Mouse (Mus musculus) cerebellum, adult 18-20 months (tissue): ENCODE results near the gene Hspb6.
A peak's percentile ranks its signal among the peaks of the same experiment; 100 is the strongest.

Experiments
- DNase-seq, 2 experiments: peaks; one replicate each; pipeline ENCODE4 v3.0.0; 2021

The Hspb6 gene

DNA sequence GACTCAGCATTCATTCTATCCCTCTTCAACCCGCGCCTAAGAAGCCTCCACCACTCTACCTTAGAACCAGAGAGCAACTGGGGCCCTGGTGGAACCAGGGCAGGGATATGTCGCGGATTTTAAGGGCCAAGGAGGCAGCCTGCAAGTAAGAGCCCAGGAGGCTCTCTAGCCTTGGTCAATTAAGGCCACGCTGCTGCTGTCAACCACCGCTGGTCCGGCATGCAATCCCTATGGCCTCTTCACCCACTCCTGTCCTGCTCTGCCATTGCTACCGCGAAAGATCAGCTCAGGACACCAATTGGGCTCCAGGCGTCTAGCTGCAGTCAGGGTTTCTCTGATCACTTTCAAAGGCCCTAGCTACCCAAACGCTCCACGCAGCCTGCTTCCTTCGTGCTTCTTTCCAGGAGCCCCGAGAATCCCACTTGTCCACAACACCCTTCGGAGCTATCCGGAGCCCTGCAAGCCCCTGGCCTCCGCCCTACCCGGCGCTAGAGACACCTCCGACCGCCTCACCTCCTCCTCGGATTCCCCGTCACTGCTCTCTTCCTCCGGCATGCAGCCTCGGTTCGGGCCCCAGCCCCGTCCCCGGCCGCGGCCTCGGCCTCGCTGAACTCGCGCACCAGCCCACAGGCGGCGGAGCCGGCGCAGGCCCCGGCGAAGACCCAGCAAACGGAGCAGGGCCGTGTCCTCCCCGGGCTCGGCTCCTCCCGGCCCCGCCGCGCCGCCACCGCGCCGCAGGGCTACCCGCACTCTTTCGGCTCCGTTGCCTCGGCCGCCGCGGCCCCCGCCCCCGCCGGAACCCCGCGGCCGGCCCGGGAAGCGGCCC, 36.1 kb downstream of the Hspb6 start:
- DNase-seq = peak in 1 of 2 experiments; percentile 46

GRCm38 (mm10) chr7:30588676-30589434, 36.9 kb downstream of the Hspb6 start, which contains the start of gene Kmt2b:
Kmt2b (minus strand) TSS chr7:30588726.
- peak; percentile 96 to 98 for DNase-seq

- DNase-seq = peak; percentile 82 to 88
These were observed 37.7 kb downstream of the Hspb6 start for GRCm38 (mm10) chr7:30589435-30590301.

DNA sequence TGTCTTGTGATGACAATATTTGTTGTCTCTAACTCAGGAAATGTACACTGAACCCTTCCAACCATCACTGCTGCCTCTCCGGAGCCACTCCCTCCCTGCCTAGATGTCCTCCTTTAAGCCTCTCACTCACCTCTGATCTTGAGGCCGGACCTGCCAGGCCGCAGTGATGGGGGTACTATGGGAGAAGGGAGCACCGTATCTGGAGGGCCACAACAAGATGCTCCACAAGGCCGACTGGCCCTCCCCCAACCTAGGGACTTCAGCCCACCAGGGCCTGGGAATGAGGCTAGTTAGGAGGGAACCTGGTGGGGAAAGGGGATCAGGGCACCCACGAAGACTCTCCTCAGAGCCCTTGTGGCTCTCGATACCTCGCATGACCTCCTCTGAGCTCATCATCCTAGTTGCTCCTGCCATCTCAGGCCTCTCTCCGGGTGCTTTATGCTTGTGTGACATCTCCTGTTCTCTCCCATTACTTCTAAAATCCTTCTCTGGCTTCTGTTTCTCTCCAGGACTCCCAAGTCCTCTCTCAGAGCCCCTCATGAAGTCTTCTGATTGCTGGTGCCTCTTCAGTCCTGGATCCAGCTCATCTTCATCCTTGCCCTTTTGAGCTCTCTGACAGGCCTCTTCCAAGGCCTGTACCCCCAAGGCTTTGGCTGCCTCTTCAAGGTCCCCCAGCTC, 39.1 kb downstream of the Hspb6 start:
- DNase-seq = no peak

DNA sequence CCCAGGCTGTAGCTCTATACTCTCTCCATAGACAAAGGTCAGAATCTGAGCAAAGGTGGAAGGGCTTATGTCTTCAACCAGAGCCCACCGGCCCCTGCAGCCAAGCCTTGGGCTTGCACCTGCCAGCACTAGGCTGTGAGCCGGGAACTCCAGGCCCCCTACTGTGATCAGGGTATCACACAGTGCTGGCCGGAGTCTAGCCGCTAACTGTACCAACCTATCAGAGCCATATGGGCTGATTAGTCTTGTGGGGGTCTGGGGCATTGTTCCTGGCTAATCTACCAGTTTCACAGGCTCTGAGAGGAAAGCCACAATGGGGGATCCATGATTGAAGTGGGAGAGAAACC, 39.6 kb downstream of the Hspb6 start:
- no peak for DNase-seq

DNA sequence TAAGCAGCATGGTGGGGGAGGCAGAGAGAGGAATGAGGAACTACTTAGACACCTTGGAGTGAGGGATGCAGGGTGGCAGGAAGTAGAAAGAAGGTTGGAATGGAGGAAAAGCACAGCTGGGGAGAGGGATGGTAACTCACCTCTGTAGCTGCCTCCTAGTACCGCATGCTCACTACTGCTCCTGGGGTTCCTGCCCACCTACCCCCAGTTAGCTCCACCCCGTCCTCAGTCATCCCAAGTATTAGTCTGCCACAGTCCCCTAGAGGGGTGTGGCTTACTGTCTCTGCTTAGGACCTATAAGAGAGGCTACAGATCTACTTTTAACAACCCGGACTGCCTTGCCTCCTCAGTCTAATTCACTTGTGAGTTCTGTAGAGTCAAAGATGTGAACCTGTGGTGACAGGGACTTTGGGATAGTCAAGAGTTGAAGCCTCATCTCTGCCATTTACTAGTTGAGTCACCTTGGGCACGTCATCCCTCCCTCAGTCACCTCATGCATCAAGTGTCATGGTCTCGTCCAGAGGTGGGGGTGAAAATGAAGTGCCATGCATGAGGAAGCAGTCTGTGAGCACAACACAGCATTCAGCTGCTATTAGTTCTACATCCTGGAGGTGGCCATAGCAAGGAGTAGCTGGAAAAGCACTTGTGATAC, 40.9 kb downstream of the Hspb6 start:
- DNase-seq = no peak

DNA sequence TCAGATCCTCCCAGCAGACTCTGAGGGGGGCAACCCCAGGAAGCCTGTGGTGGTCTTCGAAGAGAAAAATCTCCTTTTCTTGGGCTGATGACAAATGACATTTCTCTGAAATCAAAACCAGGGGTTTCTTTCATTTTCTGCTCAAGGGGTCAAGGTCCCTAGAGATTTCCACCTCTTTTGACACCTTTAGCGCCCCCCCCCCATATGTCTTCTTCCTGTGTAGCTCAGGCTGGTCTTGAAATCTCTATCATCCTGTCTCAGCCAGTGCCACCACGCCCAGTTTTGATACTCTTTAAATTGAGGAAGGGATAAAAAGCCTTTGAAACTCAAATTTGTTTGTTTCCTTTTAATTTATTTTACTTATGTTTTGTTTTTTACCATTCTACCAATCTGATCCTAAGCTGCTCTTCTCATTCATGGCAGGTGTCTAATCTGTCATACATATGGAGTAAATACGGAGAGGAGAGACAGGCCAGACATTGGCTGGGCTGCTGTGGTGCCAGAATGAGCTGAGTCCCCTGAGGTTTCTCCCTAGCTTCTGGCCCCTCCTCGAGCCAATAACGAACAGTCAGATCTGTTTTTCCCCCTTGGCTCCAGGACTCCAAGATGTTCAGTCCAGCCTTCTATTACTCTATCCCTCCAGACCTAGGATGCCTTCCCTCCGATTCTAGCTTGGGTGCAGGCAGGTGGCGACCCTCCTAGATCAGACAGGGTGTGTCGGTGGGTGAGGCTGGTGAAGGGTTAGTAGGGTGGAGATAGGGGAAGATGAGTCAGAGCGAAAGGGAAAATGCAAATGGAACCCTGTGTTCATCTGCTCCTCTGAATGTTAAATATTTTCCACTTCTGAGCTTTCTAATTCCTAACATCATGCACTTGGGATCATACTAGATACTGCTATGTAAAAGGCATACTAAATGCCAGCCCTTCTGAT, 41.9 kb downstream of the Hspb6 start:
- no peak for DNase-seq

DNA sequence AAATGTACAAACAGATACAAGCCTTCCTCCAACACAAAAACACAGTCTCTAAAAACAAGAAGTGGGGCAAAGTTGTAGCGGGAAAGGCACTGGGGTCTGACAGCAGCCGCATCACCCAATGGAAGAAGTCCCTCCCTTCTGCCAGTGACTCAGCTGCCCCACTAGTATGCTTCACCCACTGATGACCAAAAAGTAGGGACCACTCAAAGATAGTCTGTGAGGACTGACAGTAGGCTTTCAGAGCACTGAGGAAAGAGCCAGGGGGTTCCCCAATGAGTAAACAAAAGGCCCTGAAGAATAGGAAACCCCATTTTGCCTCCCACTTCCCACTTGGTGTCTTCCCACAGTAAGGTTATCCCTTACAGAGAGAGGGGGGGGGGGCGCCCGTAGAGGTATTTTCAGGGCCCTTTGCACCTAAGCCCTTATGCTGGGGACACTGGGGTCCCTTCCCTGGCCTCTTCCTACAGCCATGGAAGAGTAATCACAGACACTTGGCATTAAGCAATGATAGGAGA, 42.6 kb downstream of the Hspb6 start:
- DNase-seq = no peak

DNA sequence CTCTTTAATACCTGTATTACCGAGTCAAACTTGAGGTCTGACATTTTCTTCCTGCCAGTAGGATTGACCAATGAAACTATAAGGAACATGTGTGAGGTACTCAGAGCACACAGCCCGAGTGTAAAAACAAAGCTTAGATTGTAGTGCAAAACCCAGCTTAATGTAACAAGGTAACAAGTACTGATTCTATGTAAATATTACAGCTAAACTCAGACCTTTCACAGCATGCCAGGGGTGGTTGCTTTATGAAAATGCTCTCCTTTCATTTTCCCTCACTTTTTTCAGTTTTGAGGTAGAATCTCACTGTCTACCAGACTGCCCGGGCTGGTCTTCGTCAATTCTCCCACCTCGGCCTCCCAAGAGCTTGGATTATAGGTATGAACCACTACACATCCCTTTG, 44.1 kb downstream of the Hspb6 start:
- DNase-seq = no peak

GRCm38 (mm10) chr7:30596811-30597210, 44.8 kb downstream of the Hspb6 start:
- DNase-seq = no peak

DNA sequence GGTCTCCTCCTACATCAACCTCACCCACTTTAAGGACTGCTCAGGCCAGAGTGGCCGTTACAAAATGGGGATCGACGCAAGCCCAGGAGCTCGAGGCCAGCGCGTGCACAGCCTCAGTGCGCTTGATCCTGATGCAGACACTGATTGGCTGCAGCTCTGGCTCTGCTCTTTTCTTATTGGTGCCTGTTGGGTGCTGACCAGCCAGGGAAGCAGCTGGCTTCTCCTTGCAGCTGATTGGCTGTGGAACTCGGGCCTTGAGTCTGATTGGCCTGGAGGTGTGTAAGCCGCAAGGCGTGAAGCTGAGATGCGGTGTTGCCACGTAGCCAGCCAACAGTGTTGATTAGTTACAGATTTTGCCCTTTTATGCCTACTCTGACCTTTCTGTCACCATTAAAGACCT, 46.8 kb downstream of the Hspb6 start, which contains the start of gene Zbtb32:
TSS of gene Zbtb32 (minus strand) at position 124 of the 400 bp plus-strand sequence.
- no peak for DNase-seq

DNA sequence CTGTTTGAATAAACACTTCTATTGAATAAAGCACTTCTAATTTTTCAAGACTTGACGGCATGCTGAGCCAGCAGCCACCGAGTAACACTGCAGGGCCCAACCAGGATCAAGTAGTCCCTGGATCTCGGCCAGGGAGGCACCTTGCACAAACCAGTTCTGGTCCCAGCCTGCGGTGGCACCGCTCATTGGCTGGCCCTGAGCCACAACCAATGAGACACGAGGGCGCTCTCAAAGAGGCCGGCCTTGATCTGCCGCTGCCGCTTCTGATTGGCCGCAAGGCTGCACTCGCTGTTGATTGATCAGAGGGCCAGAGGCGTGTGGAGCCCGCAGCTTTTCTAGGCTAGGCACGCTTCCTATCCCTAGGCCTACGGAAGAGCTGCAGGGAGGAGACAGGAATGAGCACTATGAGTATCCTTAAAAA, 48.0 kb downstream of the Hspb6 start:
- DNase-seq = peak; percentile 97 to 98

DNA sequence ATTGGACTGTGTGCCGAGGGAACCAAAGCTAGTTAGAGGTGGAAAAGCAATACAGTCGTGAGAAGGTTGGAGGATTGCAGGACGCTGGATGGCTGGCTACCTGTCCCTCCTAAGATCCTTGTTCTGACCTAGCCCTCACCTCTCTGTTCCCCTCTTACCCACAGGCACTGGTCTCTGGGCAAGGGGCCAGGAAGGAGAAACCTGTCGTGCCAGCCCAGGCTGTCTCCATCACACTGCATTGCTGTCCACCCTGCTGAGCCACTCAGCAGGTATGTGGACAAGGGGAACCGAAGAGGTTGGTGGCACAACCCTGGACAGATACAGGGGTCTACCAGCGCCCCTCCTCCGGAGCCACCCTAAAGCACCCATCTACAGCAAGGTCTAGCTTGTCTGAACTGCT, 48.7 kb downstream of the Hspb6 start:
- DNase-seq = peak; percentile 23 to 39

DNA sequence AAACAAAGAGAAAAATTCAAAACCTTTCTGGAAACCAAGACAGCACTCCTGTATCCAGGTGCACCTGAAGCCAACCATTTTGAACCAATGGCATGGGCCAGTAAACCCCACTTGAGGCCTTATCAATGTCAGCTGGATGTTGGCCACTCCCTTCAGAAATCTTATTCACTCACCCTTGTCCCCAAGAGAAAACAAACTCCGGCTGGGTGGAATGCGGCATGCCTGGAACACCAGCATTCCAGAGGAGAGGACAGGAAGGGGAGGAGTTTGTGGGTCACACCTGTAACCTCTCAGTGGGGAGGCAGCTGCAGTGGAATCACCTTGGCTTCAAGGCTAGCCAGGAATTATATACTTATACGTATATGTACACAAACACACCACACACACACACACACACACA, 50.6 kb downstream of the Hspb6 start:
- DNase-seq = no peak

DNA sequence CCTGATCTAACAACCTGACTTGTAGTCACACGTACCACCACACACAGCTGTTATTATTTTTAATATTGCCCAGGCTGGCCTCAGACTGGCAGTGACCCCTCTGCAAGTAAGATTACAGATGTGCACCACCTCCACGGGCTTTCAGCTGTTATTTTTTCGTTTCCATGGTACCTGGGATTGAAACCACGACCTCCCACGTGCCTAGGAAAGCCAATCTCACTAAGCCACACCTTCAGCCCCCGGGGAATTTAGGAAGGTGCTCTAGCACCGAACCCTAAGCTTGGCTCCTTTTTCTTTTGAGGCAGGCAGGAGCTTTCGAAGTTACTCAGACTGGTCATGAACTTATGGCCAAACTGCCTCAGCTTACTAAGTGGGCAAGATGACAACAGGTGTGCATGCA, 52.4 kb downstream of the Hspb6 start:
- DNase-seq = no peak

DNA sequence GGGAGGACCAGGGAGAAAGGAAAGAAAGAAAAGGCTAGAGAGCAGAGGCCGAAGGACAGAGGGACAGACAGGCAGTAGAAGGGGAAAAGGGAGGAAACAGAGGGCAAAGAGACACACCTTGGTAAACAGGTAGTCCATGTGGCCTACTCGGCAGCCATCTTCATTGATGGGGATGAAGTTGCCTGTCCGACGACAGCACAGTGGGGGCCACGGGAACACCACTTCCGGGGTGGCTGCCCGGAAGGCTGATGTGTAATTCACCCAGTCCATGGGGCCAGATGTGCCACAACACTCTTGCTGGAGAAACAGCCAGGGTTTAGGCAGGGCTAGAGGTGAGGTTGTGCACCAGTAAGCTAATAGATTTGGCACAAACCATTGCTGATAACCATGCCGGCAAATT, 53.0 kb downstream of the Hspb6 start:
- no peak for DNase-seq
